Comparison of ENCODE assay signal across 9 mouse cellular contexts in genomic region chr6:135364041-135364745, GRCm38 (mm10). TPM values are rescaled to one million over a fixed set of nuclear protein-coding genes. Genes with fewer than 3 reads are reported as not detected.
A peak's percentile ranks its signal among the peaks of the same experiment; 100 is the strongest.
DNase-seq lines count a peak whose midpoint lies in the region; ATAC-seq lines count a peak whose summit lies in the region.
"Had no signal": no experiment of that assay in that cellular context is flagged by ENCODE, and none has a peak within 500 bp of the region (broad histone marks: within the 10 kb centered on the region; RNA-seq: fewer than 3 reads in every experiment).

No protein-coding gene starts in this region.

- H3K36me3 ChIP-seq in hindbrain, embryonic 14.5 days (replicated peaks; ENCODE audit: control insufficient read depth, insufficient read depth), result no peaks in the 10 kb centered on the region
- H3K36me3 ChIP-seq: G1E had no signal

- H3K27ac ChIP-seq in brown adipose tissue, adult 24 weeks (replicated peaks; ENCODE audit: low read depth, low read length), result peak overlapping the region; percentile 75
- peak overlapping the region; percentile 46; the same call in 1 of the 2 replicates for H3K27ac ChIP-seq in hindbrain, embryonic 14.5 days

- peak overlapping the region; percentile 31; the same call in 1 of the 2 replicates for H3K9ac ChIP-seq in hindbrain, embryonic 14.5 days

- WGBS in hindbrain, embryonic 14.5 days, result 47% methylated on average over 9 of the region's 9 CpGs

- no peaks in the 10 kb centered on the region for H3K27me3 ChIP-seq in hindbrain, embryonic 14.5 days (ENCODE audit: control insufficient read depth, insufficient read depth, low read length)

- peak overlapping the region; percentile 43 for H3K4me3 ChIP-seq in brown adipose tissue, adult 24 weeks (ENCODE audit: insufficient read depth, low read depth, low read length)
- no peak overlapping the region for H3K4me3 ChIP-seq in hindbrain, embryonic 14.5 days (replicated peaks; ENCODE audit: low read length)

- no peaks in the 10 kb centered on the region for H3K9me3 ChIP-seq in hindbrain, embryonic 14.5 days (ENCODE audit: control insufficient read depth, low read length)

- peak; percentile 71 for DNase-seq in gastrocnemius, adult 18-20 months (ENCODE audit: low spot score)
- no peak for DNase-seq in gastrocnemius, postnatal 10 days
- no peak for DNase-seq in hindbrain, embryonic 14.5 days (ENCODE audit: low spot score)
- peak; percentile 56 for DNase-seq in lung, postnatal 10 days
- DNase-seq in thymus, postnatal 25 days, result peak; percentile 61
- no peak for DNase-seq in right cerebral cortex, postnatal 14 days
- DNase-seq in frontal cortex, postnatal 36 days (ENCODE audit: low spot score in 2 of 2), result no peak

- no peak for ATAC-seq in hindbrain, embryonic 14.5 days (ENCODE audit: low FRiP score)

- H3K4me1 ChIP-seq in brown adipose tissue, adult 24 weeks (ENCODE audit: control insufficient read depth, insufficient read depth, insufficient read length, low read length), result peaks cover 38% of the 10 kb centered on the region
- peaks cover 8% of the 10 kb centered on the region; the same call in 1 of the 2 replicates for H3K4me1 ChIP-seq in hindbrain, embryonic 14.5 days (replicated peaks; ENCODE audit: control insufficient read depth, insufficient read depth, low read length)

- H3K4me2 ChIP-seq in hindbrain, embryonic 14.5 days (replicated peaks), result peak overlapping the region; percentile 27

RNA-seq across cellular contexts. Expression of gene Emp1, which starts 1.8 kb away (rescaled TPM):
- 10 to 100 TPM; 20.3 to 48.7 TPM for total RNA-seq in gastrocnemius, adult 18-20 months (2021)
- total RNA-seq in gastrocnemius, postnatal 10 days (2021), result 100 to 1,000 TPM; 145 to 163 TPM
- polyA plus RNA-seq in brown adipose tissue, adult 24 weeks (2012; ENCODE audit: insufficient read depth, insufficient read length, missing spikeins), result 29.0 and 42.9 TPM in 2 replicates
- 4.9 and 5.3 TPM in 2 replicates for polyA plus RNA-seq in hindbrain, embryonic 14.5 days (2014; fragmentation: Nextera tagmentation; extraction: Ambion mirVana)
- polyA plus RNA-seq: G1E had no signal

RNA-seq across cellular contexts. Expression of gene Pbp2, which starts 54.0 kb away (rescaled TPM):
- not detected for total RNA-seq in gastrocnemius, adult 18-20 months (2021)
- total RNA-seq in gastrocnemius, postnatal 10 days (2021), result not detected
- polyA plus RNA-seq in brown adipose tissue, adult 24 weeks (2012; ENCODE audit: insufficient read depth, insufficient read length, missing spikeins), result not detected in 2 replicates
- polyA plus RNA-seq in hindbrain, embryonic 14.5 days (2014; fragmentation: Nextera tagmentation; extraction: Ambion mirVana), result 0.16 and 0.31 TPM in 2 replicates
- total RNA-seq: G1E had no signal
- polyA plus RNA-seq: G1E had no signal

Comparison
In these comparisons a context has a peak if more than half of its experiments do, and no peak if none do; other contexts are left out.
1. DNase-seq: peak in gastrocnemius, adult 18-20 months (single experiment), lung, postnatal 10 days (single experiment) and thymus, postnatal 25 days (single experiment); none in gastrocnemius, postnatal 10 days (single experiment), hindbrain, embryonic 14.5 days (single experiment), right cerebral cortex, postnatal 14 days (single experiment) and frontal cortex, postnatal 36 days (0 of 2).